Mouse (Mus musculus) kidney, postnatal 25 days (tissue): Measurements from ENCODE around the gene Vps13d.

ENCODE experiments used
- DNase-seq, 2 experiments: peaks; one replicate each; pipeline ENCODE4 v3.0.0; 2021; ENCODE audit warnings: mixed read lengths in 2 of 2

Gene Vps13d

GRCm38 (mm10) chr4:144999903-145000382 is 194.9 kb downstream of the Vps13d start:
- peak; percentile 89 to 90 for DNase-seq

GRCm38 (mm10) chr4:144999572-144999880 is 195.3 kb downstream of the Vps13d start:
- peak in 1 of 2 experiments; percentile 57 for DNase-seq

GRCm38 (mm10) chr4:144998808-144999571 is 195.8 kb downstream of the Vps13d start:
- no peak for DNase-seq

- DNase-seq: peak in 1 of 2 experiments; percentile 56
These were observed 196.7 kb downstream of the Vps13d start for GRCm38 (mm10) chr4:144997887-144998658.

GRCm38 (mm10) chr4:144996996-144997820 is 197.6 kb downstream of the Vps13d start:
- no peak for DNase-seq

GRCm38 (mm10) chr4:144995826-144996225 is 199.0 kb downstream of the Vps13d start:
- no peak for DNase-seq

- peak; percentile 50 to 65 for DNase-seq
These were observed 201.5 kb downstream of the Vps13d start for GRCm38 (mm10) chr4:144993047-144993917.

- peak; percentile 86 to 93 for DNase-seq
These were observed 202.4 kb downstream of the Vps13d start for GRCm38 (mm10) chr4:144992413-144992812.

GRCm38 (mm10) chr4:144988443-144989206 is 206.2 kb downstream of the Vps13d start:
- peak; percentile 68 to 76 for DNase-seq

- no peak for DNase-seq
These were observed 208.6 kb downstream of the Vps13d start for GRCm38 (mm10) chr4:144986016-144986805.

GRCm38 (mm10) chr4:144983821-144984371 is 210.9 kb downstream of the Vps13d start:
- peak; percentile 65 to 88 for DNase-seq

- peak; percentile 33 to 56 for DNase-seq
These were observed 211.5 kb downstream of the Vps13d start for GRCm38 (mm10) chr4:144983228-144983744.

- DNase-seq: peak; percentile 67 to 86
These were observed 213.8 kb downstream of the Vps13d start for GRCm38 (mm10) chr4:144980811-144981551.

- DNase-seq: no peak
These were observed 214.7 kb downstream of the Vps13d start for GRCm38 (mm10) chr4:144980110-144980509.

- no peak for DNase-seq
These were observed 216.8 kb downstream of the Vps13d start for GRCm38 (mm10) chr4:144978039-144978438.

GRCm38 (mm10) chr4:144977057-144977456 is 217.7 kb downstream of the Vps13d start:
- no peak for DNase-seq

- DNase-seq: no peak
These were observed 219.3 kb downstream of the Vps13d start for GRCm38 (mm10) chr4:144975505-144975904.

GRCm38 (mm10) chr4:144974458-144974857 is 220.3 kb downstream of the Vps13d start:
- no peak for DNase-seq
